In the genomic region with DNA sequence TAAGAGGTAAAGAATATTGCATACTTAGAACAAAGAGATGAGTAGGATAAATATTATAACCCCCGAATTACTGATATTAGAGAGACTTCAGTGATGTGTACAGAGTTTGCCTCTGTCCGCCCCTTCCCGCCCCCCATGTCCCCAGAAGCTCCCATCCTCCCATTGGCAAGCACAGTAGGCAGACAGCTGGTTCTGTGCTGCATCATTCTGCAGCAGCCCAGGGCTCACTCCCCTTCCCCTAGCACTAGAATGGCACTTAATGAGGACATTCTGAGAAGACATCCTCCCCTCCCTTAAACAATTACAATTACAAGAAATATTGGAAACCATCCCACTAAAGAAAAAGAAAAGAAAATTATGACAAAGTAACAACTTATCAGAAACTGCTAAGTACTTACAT, we compare ENCODE assay signal across 31 mouse cellular contexts. TPM values are rescaled to one million over a fixed set of nuclear protein-coding genes. Genes with fewer than 3 reads are reported as not detected.
"Had no signal": no experiment of that assay in that cellular context is flagged by ENCODE, and none has a peak within 500 bp of the region (broad histone marks: within the 10 kb centered on the region; RNA-seq: fewer than 3 reads in every experiment).

No protein-coding gene starts in this region.

- H3K36me3 ChIP-seq: limb, embryonic 10.5 days; limb, embryonic 13.5 days; liver, embryonic 12.5 days; liver, embryonic 15.5 days; lung, embryonic 15.5 days; midbrain, embryonic 10.5 days; midbrain, embryonic 13.5 days; neural tube, embryonic 13.5 days had no signal

- H3K27ac ChIP-seq: layer of hippocampus, adult 2 months; liver, embryonic 12.5 days; liver, embryonic 15.5 days; midbrain, embryonic 10.5 days; midbrain, embryonic 13.5 days; neural tube, embryonic 13.5 days had no signal

- DNase-seq: kidney, adult 8-10 months; layer of hippocampus, adult 9-11 months; liver; lung, adult 18-20 months; lung, postnatal 14 days; retina, postnatal 1 day; thymus, adult 18-20 months; thymus, postnatal 36 days had no signal

- H3K4me3 ChIP-seq: layer of hippocampus, adult 2 months; limb, embryonic 10.5 days; limb, embryonic 13.5 days; liver, embryonic 12.5 days; liver, embryonic 15.5 days; lung, embryonic 15.5 days; megakaryocyte, embryonic 14.5 days; midbrain, embryonic 10.5 days; midbrain, embryonic 13.5 days; myocyte; neural tube, embryonic 13.5 days had no signal

- ATAC-seq: liver, embryonic 12.5 days; midbrain, embryonic 13.5 days; midbrain, embryonic 16.5 days had no signal

- H3K4me1 ChIP-seq: midbrain, embryonic 10.5 days; midbrain, embryonic 13.5 days; neural tube, embryonic 13.5 days had no signal

RNA-seq across cellular contexts. Expression of gene Gm5269, which starts 26.4 kb away (rescaled TPM):
- total RNA-seq: layer of hippocampus, adult 2 months; layer of hippocampus, postnatal 25 days; left cerebral cortex, adult 18-20 months; left cerebral cortex, postnatal 25 days; monocyte, adult 5-6 weeks had no signal
- polyA plus RNA-seq: kidney, embryonic 16.5 days; large intestine, adult 2 months; limb, embryonic 10.5 days; limb, embryonic 13.5 days; liver, embryonic 12.5 days; liver, embryonic 15.5 days; lung, embryonic 15.5 days; midbrain, embryonic 10.5 days; midbrain, embryonic 13.5 days; midbrain, embryonic 16.5 days; myocyte; neural tube, embryonic 13.5 days; small intestine, adult 2 months; spleen, adult 2 months; stomach, embryonic 16.5 days; testis, adult 2 months; urinary bladder, adult 2 months had no signal
